Mouse (Mus musculus): ENCODE results near the gene Nphs2. TPM values are rescaled to one million over a fixed set of nuclear protein-coding genes. Genes with fewer than 3 reads are reported as not detected.
"Not testable (repeated sequence)": the region's sequence is repeated elsewhere in the genome, so short reads cannot be mapped to it uniquely, and the experiment has no call there.

The Nphs2 gene
- under 1 TPM; 0.66 TPM for total RNA-seq (2021)

- DNase-seq (ENCODE audit: low spot score in 2 of 2) = no peak
- intact Hi-C loops (cut with DNase I) = no loop called here
These were observed at the start of gene Nphs2 for GRCm38 (mm10) chr1:156310630-156311029. Gene Nphs2, plus strand, starts transcription at chr1:156310727.

GRCm38 (mm10) chr1:156263352-156263751, 47.2 kb upstream of the Nphs2 start:
- DNase-seq (ENCODE audit: low spot score in 2 of 2) = peak; percentile 45 to 56
- intact Hi-C loops (cut with DNase I) = loop anchor here (1.0 to 5.0 kb wide), 2 partner anchors 276 to 369 kb away; no protein-coding TSS in a partner anchor

- DNase-seq (ENCODE audit: low spot score in 2 of 2) = no peak
- intact Hi-C loops (cut with DNase I) = loop anchor here (1.0 to 5.0 kb wide), 2 partner anchors 275 to 368 kb away; no protein-coding TSS in a partner anchor
These were observed 46.6 kb upstream of the Nphs2 start for GRCm38 (mm10) chr1:156263946-156264345.

GRCm38 (mm10) chr1:156268546-156268945, 42.0 kb upstream of the Nphs2 start:
- DNase-seq (ENCODE audit: low spot score in 2 of 2); intact Hi-C loops (cut with DNase I): not testable (repeated sequence)

- intact Hi-C loops (cut with DNase I) = no loop called here
- no peak for DNase-seq (ENCODE audit: low spot score in 2 of 2)
These were observed 40.1 kb upstream of the Nphs2 start for GRCm38 (mm10) chr1:156270471-156270870.

GRCm38 (mm10) chr1:156271654-156272053, 38.9 kb upstream of the Nphs2 start:
- DNase-seq (ENCODE audit: low spot score in 2 of 2) = no peak
- intact Hi-C loops (cut with DNase I) = no loop called here

- DNase-seq (ENCODE audit: low spot score in 2 of 2) = no peak
- intact Hi-C loops (cut with DNase I) = no loop called here
These were observed 36.9 kb upstream of the Nphs2 start for GRCm38 (mm10) chr1:156273647-156274046.

- intact Hi-C loops (cut with DNase I) = no loop called here
These were observed 30.4 kb upstream of the Nphs2 start for GRCm38 (mm10) chr1:156280131-156280530.

GRCm38 (mm10) chr1:156284207-156284606, 26.3 kb upstream of the Nphs2 start:
- intact Hi-C loops (cut with DNase I) = no loop called here
- DNase-seq (ENCODE audit: low spot score in 2 of 2) = no peak

More at GRCm38 (mm10) chr1:156280131-156280530, 30.4 kb upstream of the Nphs2 start:
- DNase-seq (ENCODE audit: low spot score in 2 of 2) = no peak

GRCm38 (mm10) chr1:156284851-156285540, 25.5 kb upstream of the Nphs2 start:
- DNase-seq (ENCODE audit: low spot score in 2 of 2) = peak; percentile 43 to 80
- intact Hi-C loops (cut with DNase I) = no loop called here

GRCm38 (mm10) chr1:156285541-156285896, 25.0 kb upstream of the Nphs2 start:
- intact Hi-C loops (cut with DNase I) = no loop called here
- DNase-seq (ENCODE audit: low spot score in 2 of 2) = no peak

- intact Hi-C loops (cut with DNase I) = no loop called here
- DNase-seq (ENCODE audit: low spot score in 2 of 2) = no peak
These were observed 21.8 kb upstream of the Nphs2 start for GRCm38 (mm10) chr1:156288556-156289221.

GRCm38 (mm10) chr1:156289222-156289587, 21.3 kb upstream of the Nphs2 start:
- intact Hi-C loops (cut with DNase I); DNase-seq (ENCODE audit: low spot score in 2 of 2): not testable (repeated sequence)

- intact Hi-C loops (cut with DNase I) = no loop called here
These were observed 20.5 kb upstream of the Nphs2 start for GRCm38 (mm10) chr1:156290016-156290415.

GRCm38 (mm10) chr1:156302911-156303749, 7.4 kb upstream of the Nphs2 start, which contains the start of gene Tdrd5:
Gene Tdrd5, minus strand, starts transcription at chr1:156303664.
- DNase-seq (ENCODE audit: low spot score in 2 of 2) = peak; percentile 53 to 62
- intact Hi-C loops (cut with DNase I) = no loop called here

More at GRCm38 (mm10) chr1:156290016-156290415, 20.5 kb upstream of the Nphs2 start:
- no peak for DNase-seq (ENCODE audit: low spot score in 2 of 2)

GRCm38 (mm10) chr1:156308595-156308994, 1.9 kb upstream of the Nphs2 start:
- intact Hi-C loops (cut with DNase I) = no loop called here
- DNase-seq (ENCODE audit: low spot score in 2 of 2) = no peak

GRCm38 (mm10) chr1:156323126-156323525, 12.6 kb downstream of the Nphs2 start:
- intact Hi-C loops (cut with DNase I) = no loop called here

GRCm38 (mm10) chr1:156340847-156341246, 30.3 kb downstream of the Nphs2 start:
- no peak for DNase-seq (ENCODE audit: low spot score in 2 of 2)
- intact Hi-C loops (cut with DNase I) = no loop called here

More at GRCm38 (mm10) chr1:156323126-156323525, 12.6 kb downstream of the Nphs2 start:
- no peak for DNase-seq (ENCODE audit: low spot score in 2 of 2)

- intact Hi-C loops (cut with DNase I) = no loop called here
- DNase-seq (ENCODE audit: low spot score in 2 of 2) = no peak
These were observed 33.9 kb downstream of the Nphs2 start for GRCm38 (mm10) chr1:156344433-156344832.

- intact Hi-C loops (cut with DNase I) = no loop called here
- no peak for DNase-seq (ENCODE audit: low spot score in 2 of 2)
These were observed 35.1 kb downstream of the Nphs2 start for GRCm38 (mm10) chr1:156345633-156346032.

Data from left cerebral cortex, postnatal 25 days (tissue).